Mouse (Mus musculus): ENCODE results near the gene Ehd2. TPM values are rescaled to one million over a fixed set of nuclear protein-coding genes. Genes with fewer than 3 reads are reported as not detected.

Gene Ehd2
- polyA plus RNA-seq (2012; rRNA removed), result 219 and 232 TPM in 2 replicates

DNA sequence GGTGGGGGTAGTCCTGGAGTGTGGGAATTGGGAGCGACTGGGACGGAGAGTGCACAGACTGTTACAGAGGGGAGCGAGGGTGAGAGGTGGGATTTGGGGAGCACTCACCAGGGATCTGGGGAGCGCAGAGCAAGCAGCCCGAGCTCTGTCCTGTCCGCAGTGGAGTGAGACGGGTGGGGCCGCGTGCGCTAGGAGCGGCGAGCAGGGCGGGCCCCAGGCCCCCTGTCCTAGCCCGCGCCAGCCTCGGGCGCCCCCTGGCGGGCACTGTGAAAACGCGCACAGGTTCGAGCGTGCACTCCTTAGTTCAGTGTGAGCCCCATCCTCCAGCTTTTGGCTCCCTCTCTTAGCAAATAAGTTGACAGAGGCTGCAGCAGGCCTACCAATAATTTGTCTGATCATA, at the start of gene Ehd2:
Ehd2 (minus strand) TSS at position 256 of the 400 bp plus-strand sequence.
- H3K4me3 ChIP-seq (replicated peaks; ENCODE audit: extremely low read depth, low read depth, low read length), result peak within 1 kb of the TSS; percentile 98
- peaks cover 32% of the 10 kb centered on the region for H3K4me1 ChIP-seq (ENCODE audit: control insufficient read depth, insufficient read depth, low read length)
- TF ChIP-seq CTCF (IDR thresholded peaks at IDR 0.05; ENCODE audit: insufficient read depth, low read length) (peak; percentile 71), POLR2A (IDR thresholded peaks at IDR 0.05; ENCODE audit: borderline replicate concordance, extremely low read depth, low read depth, low read length) (peak; percentile 97)
- WGBS, result 2% methylated on average over 22 of the region's 22 CpGs
- DNase-seq, result peak; percentile 82

DNA sequence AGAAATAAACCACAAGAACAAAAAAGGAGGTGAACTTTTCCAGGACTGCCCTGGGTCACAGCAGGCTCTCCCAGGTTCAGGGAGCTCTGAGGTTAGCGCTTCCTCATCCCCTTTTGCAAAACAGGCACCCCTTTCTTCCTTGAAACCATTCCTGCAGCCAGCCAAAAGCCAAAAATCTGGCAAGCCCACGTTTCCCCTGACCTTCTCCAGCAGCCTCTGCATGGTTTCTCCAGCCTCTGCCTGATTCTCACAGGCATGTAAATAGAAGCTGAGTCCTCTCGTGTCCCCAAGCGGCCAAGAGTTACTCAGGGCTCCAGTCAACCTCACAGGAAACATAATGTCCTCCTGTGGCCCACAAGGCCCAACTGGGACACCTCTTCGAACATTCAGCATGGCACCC, 48.0 kb upstream of the Ehd2 start:
- no peak overlapping the region for H3K4me3 ChIP-seq (replicated peaks; ENCODE audit: extremely low read depth, low read depth, low read length)
- 51% methylated on average over 5 of the region's 5 CpGs for WGBS
- H3K4me1 ChIP-seq (ENCODE audit: control insufficient read depth, insufficient read depth, low read length), result peaks cover 28% of the 10 kb centered on the region
- no peak for DNase-seq
- TF ChIP-seq POLR2A (IDR thresholded peaks at IDR 0.05; ENCODE audit: borderline replicate concordance, extremely low read depth, low read depth, low read length), result no peak
- no peak for TF ChIP-seq CTCF (IDR thresholded peaks at IDR 0.05; ENCODE audit: insufficient read depth, low read length)

DNA sequence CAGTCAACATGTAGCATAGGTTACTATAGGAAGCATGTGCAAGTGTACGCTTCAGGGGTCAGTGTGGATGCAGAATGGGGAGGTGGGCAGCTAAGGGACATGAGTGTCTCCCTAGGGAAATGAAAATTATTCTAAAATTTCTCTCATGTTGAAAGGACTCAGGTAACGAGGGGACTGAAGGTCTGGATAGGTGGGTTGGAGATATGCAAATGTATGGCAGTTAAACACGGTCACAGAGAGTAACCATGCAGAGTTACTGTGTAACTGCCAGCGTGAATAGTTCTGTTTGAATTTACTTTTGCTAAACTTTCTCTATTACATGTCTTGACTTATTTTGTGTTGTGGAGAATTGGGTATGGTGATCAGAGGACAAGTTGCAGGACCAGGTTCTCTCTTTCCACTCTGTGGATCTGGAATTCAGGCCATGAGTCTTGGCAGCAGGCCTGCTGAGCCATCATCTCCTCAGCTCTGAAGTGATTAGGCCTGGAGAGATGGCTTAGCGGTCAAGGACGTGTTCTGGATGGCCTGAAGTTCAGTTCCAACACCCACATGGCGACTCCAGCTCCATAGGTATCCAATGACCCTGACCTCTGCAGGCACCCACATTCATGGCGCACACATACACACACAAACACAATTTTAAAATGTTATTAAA, 47.3 kb upstream of the Ehd2 start:
- Histone ChIP-seq H3K4me1 (ENCODE audit: control insufficient read depth, insufficient read depth, low read length) (peaks cover 26% of the 10 kb centered on the region), H3K4me3 (replicated peaks; ENCODE audit: extremely low read depth, low read depth, low read length) (no peak overlapping the region)
- WGBS, result 71% methylated on average over 8 of the region's 8 CpGs
- TF ChIP-seq CTCF (IDR thresholded peaks at IDR 0.05; ENCODE audit: insufficient read depth, low read length), result no peak
- TF ChIP-seq POLR2A (IDR thresholded peaks at IDR 0.05; ENCODE audit: borderline replicate concordance, extremely low read depth, low read depth, low read length), result no peak
- no peak for DNase-seq

DNA sequence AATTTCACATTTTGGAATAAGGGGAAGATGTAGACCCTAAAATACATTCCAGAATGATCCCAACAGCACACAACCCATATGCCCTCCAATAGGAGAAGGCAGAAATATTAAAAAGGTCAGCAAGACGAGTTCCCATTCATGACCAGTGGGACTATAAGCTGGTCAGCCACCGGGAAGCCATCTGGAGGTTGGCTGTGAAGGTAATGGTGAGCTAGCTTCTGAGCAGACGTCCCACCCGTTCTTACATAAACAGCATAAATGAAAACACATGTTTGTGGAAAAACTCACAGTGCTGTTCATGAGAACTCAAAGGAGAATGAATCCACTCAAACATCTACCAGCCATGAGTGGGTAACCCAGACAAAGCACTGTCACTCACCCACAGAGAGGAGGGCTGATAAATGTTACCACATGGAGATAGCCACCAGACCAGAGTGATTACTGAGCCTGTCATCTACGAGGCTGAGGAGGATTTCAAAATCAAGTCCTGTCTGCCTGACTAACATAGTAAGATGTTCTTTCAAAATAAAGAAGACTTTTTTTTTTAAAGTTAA, 46.4 kb upstream of the Ehd2 start:
- WGBS, result 71% methylated on average over 5 of the region's 5 CpGs
- DNase-seq, result no peak
- H3K4me1 ChIP-seq (ENCODE audit: control insufficient read depth, insufficient read depth, low read length), result peaks cover 22% of the 10 kb centered on the region
- no peak overlapping the region for H3K4me3 ChIP-seq (replicated peaks; ENCODE audit: extremely low read depth, low read depth, low read length)
- TF ChIP-seq CTCF (IDR thresholded peaks at IDR 0.05; ENCODE audit: insufficient read depth, low read length) (no peak), POLR2A (IDR thresholded peaks at IDR 0.05; ENCODE audit: borderline replicate concordance, extremely low read depth, low read depth, low read length) (no peak)

DNA sequence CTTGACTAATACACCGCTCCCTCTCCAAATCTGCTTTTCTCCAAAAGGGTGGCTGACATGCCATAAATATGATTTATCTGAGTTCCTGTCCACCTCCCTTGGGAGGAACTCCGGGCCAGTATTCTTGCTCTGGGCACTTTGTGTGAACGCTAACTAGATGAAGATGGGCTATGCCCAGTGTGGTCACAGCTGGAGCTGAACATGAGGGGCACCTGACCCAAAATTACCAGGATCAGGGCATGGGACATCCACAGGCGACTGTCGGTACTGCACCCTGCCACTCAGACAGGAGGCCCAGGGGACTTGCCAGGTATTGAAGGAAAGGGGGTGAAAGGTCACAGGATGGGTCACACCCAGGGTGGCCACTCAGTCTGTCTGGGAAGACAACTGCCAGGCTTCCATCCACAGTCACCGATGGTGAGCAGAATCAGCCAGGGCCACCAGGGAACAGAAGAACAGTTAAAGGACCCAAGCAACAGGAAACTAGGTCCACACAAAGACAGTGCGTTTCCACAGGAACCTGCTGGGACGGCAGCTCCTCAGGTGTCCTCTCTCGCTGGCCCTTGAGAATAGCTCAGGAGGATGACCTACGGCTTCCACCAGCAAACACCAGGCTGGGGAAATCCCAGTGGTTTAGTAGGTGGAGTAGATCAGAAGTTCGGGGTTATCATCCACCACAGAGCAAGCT, 45.4 kb upstream of the Ehd2 start:
- TF ChIP-seq CTCF (IDR thresholded peaks at IDR 0.05; ENCODE audit: insufficient read depth, low read length), result peak; percentile 55
- no peak for TF ChIP-seq POLR2A (IDR thresholded peaks at IDR 0.05; ENCODE audit: borderline replicate concordance, extremely low read depth, low read depth, low read length)
- H3K4me1 ChIP-seq (ENCODE audit: control insufficient read depth, insufficient read depth, low read length), result peaks cover 19% of the 10 kb centered on the region
- WGBS, result 67% methylated on average over 11 of the region's 11 CpGs
- DNase-seq, result no peak
- no peak overlapping the region for H3K4me3 ChIP-seq (replicated peaks; ENCODE audit: extremely low read depth, low read depth, low read length)

DNA sequence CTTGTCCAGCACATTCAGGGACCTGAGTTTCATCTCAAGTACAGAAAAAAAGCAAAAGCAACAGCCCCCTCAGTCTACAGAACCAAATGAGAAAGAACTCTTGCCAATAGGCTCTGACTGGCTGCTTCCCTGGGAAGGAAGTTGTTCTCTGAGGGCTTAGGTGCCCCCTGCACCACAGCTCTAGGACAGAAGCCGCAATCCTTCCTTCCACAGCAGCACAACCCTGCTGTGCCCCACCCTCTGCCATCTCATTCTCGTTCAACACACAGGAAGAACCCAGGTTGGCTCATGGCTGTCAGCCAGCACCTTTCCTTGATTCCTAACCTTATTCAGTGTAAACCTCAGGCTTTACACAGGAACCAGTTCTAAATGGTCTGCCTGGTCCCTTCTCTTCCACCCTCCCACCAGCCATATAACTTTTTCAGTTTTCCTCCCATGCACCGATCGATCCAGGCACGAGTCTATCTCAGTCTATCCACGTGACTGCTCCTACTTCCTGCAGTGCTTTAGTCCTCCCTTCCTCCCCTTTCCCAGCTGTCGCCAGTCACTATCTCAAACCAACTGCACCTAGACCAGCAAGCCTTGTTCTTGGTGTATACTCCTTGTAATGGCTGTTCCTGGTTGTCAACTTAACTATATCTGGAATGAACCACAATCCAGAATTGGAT, 44.2 kb upstream of the Ehd2 start:
- DNase-seq, result no peak
- WGBS, result 31% methylated on average over 7 of the region's 7 CpGs
- H3K4me3 ChIP-seq (replicated peaks; ENCODE audit: extremely low read depth, low read depth, low read length), result no peak overlapping the region

DNA sequence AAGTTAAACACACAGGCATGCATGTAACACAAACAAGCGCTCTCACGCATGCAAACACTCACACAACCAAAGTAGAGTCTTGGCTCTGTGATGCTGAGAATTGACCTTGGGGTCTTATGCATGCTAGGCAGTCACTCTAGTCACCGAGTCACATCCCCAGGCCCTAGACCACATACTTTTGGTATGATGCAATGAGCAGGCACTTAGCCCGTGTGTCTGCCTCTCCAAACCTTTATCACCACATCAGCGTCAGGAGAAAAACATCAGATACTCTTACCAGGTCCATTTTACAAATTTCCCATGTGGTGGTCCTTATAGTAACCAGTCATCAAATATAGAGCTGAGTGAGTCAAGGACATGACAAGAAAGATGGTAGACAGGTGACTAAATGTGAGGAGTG, 43.3 kb upstream of the Ehd2 start:
- DNase-seq, result no peak
- no peak overlapping the region for H3K4me3 ChIP-seq (replicated peaks; ENCODE audit: extremely low read depth, low read depth, low read length)
- no peak for TF ChIP-seq POLR2A (IDR thresholded peaks at IDR 0.05; ENCODE audit: borderline replicate concordance, extremely low read depth, low read depth, low read length)
- TF ChIP-seq CTCF (IDR thresholded peaks at IDR 0.05; ENCODE audit: insufficient read depth, low read length), result no peak
- WGBS, result 60% methylated on average over 5 of the region's 5 CpGs
- peaks cover 21% of the 10 kb centered on the region for H3K4me1 ChIP-seq (ENCODE audit: control insufficient read depth, insufficient read depth, low read length)

More for the DNA sequence above, 44.2 kb upstream of the Ehd2 start:
- peaks cover 19% of the 10 kb centered on the region for H3K4me1 ChIP-seq (ENCODE audit: control insufficient read depth, insufficient read depth, low read length)
- no peak for TF ChIP-seq POLR2A (IDR thresholded peaks at IDR 0.05; ENCODE audit: borderline replicate concordance, extremely low read depth, low read depth, low read length)
- TF ChIP-seq CTCF (IDR thresholded peaks at IDR 0.05; ENCODE audit: insufficient read depth, low read length), result no peak

DNA sequence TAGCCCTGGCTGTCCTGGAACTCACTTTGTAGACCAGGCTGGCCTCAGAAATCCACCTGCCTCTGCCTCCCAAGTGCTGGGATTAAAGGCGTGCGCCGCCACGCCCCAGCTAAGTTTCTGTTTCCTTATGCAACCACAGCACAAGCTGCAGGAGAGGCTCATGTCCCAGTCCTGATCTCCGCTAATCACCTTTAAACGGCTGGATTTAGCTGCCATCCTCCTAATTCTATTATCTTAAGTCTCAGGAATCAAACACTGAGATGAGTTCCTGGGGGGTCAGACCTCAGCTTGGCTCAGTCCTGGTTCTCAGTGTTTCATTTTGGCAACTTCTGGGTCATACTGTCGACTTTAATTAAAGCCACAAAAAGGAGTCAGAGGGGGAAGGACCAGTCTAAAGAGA, 42.3 kb upstream of the Ehd2 start:
- WGBS, result 87% methylated on average over 7 of the region's 7 CpGs
- TF ChIP-seq CTCF (IDR thresholded peaks at IDR 0.05; ENCODE audit: insufficient read depth, low read length) (no peak), POLR2A (IDR thresholded peaks at IDR 0.05; ENCODE audit: borderline replicate concordance, extremely low read depth, low read depth, low read length) (no peak)
- Histone ChIP-seq H3K4me3 (replicated peaks; ENCODE audit: extremely low read depth, low read depth, low read length) (no peak overlapping the region), H3K4me1 (ENCODE audit: control insufficient read depth, insufficient read depth, low read length) (peaks cover 18% of the 10 kb centered on the region)
- no peak for DNase-seq

DNA sequence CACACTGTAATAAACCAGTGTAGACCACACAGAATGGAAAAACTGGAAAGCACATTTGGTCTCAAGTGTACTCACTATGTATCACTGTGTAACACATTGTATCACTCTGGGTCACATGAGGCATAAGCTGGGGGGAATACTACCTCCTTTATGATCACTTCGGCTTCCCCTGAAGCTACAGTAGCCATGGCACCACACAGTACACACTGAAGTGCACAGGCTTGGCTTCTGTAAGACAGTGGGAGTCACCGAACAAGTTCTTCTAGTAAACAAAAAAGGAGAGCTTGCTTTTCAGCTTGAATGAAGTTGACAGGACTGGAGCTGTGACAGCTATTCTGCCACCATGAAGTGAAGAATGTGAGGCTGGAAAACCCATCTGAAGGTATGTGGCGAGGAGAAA, 37.7 kb upstream of the Ehd2 start:
- 48% methylated on average over 3 of the region's 3 CpGs for WGBS
- Histone ChIP-seq H3K4me1 (ENCODE audit: control insufficient read depth, insufficient read depth, low read length) (peaks cover 16% of the 10 kb centered on the region), H3K4me3 (replicated peaks; ENCODE audit: extremely low read depth, low read depth, low read length) (no peak overlapping the region)
- no peak for TF ChIP-seq CTCF (IDR thresholded peaks at IDR 0.05; ENCODE audit: insufficient read depth, low read length)
- no peak for TF ChIP-seq POLR2A (IDR thresholded peaks at IDR 0.05; ENCODE audit: borderline replicate concordance, extremely low read depth, low read depth, low read length)
- DNase-seq, result no peak
